Mouse (Mus musculus) E14TG2a.4 (cell line): Measurements from ENCODE around the gene Add2.

Experiments used
- CTCF ChIP-seq: conservative IDR thresholded peaks from 2 replicates; pipeline ENCODE4 v1.5.1; 2014; ENCODE audit warnings: low read length
- NANOG ChIP-seq: IDR thresholded peaks from 2 replicates; pipeline ENCODE4 v1.6.1; 2014; ENCODE audit warnings: borderline replicate concordance, low read length, mixed read lengths

DNA sequence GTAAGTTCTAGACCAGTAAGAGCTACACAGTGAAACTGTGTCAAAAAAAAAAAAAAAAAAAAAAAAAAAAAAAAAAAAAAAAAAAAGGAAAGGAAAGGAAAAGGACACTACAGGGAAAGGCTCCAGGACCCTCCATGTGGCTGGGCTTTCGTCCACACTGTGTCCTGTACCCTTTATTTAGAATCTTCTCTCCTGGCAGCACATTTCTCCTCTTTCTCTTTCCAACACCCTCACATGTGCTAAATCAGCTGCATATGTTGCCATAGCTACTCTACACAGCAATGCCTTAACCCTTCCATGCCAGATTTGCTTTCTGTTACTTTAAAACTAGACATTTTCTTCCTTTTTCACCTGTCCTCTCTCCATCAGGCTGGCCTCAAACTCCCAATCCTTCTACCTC lies 11.7 kb downstream of the Add2 start:
- TF ChIP-seq CTCF, result no peak
- no peak for TF ChIP-seq NANOG
